Mouse (Mus musculus): ENCODE results near the gene Ces1b. TPM values are rescaled to one million over a fixed set of nuclear protein-coding genes. Genes with fewer than 3 reads are reported as not detected.
A peak's percentile ranks its signal among the peaks of the same experiment; 100 is the strongest.

The Ces1b gene
- polyA plus RNA-seq, 1 experiment: not detected

- Histone ChIP-seq H3K27me3 (ENCODE audit: control insufficient read depth, insufficient read depth, low read length) (no peaks in the 10 kb centered on the region), H3K4me3 (ENCODE audit: control insufficient read depth, low read depth, low read length) (no peak overlapping the region), H3K4me1 (ENCODE audit: control insufficient read depth, insufficient read depth, low read length) (no peaks in the 10 kb centered on the region), H3K36me3 (ENCODE audit: control insufficient read depth, insufficient read depth, low read length) (no peaks in the 10 kb centered on the region), H3K27ac (ENCODE audit: control insufficient read depth, insufficient read depth, low read depth, low read length) (no peak overlapping the region)
- no peak for TF ChIP-seq CTCF (IDR thresholded peaks at IDR 0.05; ENCODE audit: control insufficient read depth, insufficient read depth, insufficient replicate concordance, low read depth, low read length)
- TF ChIP-seq POLR2A (IDR thresholded peaks at IDR 0.05; ENCODE audit: control insufficient read depth, low read depth, low read length): no peak
These were observed 39.6 kb downstream of the Ces1b start for GRCm38 (mm10) chr8:93040256-93040655.

- Histone ChIP-seq H3K27ac (ENCODE audit: control insufficient read depth, insufficient read depth, low read depth, low read length) (no peak overlapping the region), H3K27me3 (ENCODE audit: control insufficient read depth, insufficient read depth, low read length) (no peaks in the 10 kb centered on the region), H3K36me3 (ENCODE audit: control insufficient read depth, insufficient read depth, low read length) (no peaks in the 10 kb centered on the region), H3K4me1 (ENCODE audit: control insufficient read depth, insufficient read depth, low read length) (no peaks in the 10 kb centered on the region), H3K4me3 (ENCODE audit: control insufficient read depth, low read depth, low read length) (no peak overlapping the region)
- TF ChIP-seq CTCF (IDR thresholded peaks at IDR 0.05; ENCODE audit: control insufficient read depth, insufficient read depth, insufficient replicate concordance, low read depth, low read length) (no peak), POLR2A (IDR thresholded peaks at IDR 0.05; ENCODE audit: control insufficient read depth, low read depth, low read length) (no peak)
These were observed 41.0 kb downstream of the Ces1b start for GRCm38 (mm10) chr8:93038831-93039230.

- H3K4me1 ChIP-seq (ENCODE audit: control insufficient read depth, insufficient read depth, low read length): no peaks in the 10 kb centered on the region
- no peak overlapping the region for H3K4me3 ChIP-seq (ENCODE audit: control insufficient read depth, low read depth, low read length)
- TF ChIP-seq CTCF (IDR thresholded peaks at IDR 0.05; ENCODE audit: control insufficient read depth, insufficient read depth, insufficient replicate concordance, low read depth, low read length) (no peak), POLR2A (IDR thresholded peaks at IDR 0.05; ENCODE audit: control insufficient read depth, low read depth, low read length) (no peak)
- H3K27me3 ChIP-seq (ENCODE audit: control insufficient read depth, insufficient read depth, low read length): no peaks in the 10 kb centered on the region
- no peak overlapping the region for H3K27ac ChIP-seq (ENCODE audit: control insufficient read depth, insufficient read depth, low read depth, low read length)
- no peaks in the 10 kb centered on the region for H3K36me3 ChIP-seq (ENCODE audit: control insufficient read depth, insufficient read depth, low read length)
These were observed 49.2 kb downstream of the Ces1b start for GRCm38 (mm10) chr8:93030664-93031063.

GRCm38 (mm10) chr8:93021738-93022137 lies 58.1 kb downstream of the Ces1b start:
- no peaks in the 10 kb centered on the region for H3K27me3 ChIP-seq (ENCODE audit: control insufficient read depth, insufficient read depth, low read length)
- H3K4me3 ChIP-seq (ENCODE audit: control insufficient read depth, low read depth, low read length): no peak overlapping the region
- H3K4me1 ChIP-seq (ENCODE audit: control insufficient read depth, insufficient read depth, low read length): no peaks in the 10 kb centered on the region; the same call in 1 of the 2 replicates
- TF ChIP-seq CTCF (IDR thresholded peaks at IDR 0.05; ENCODE audit: control insufficient read depth, insufficient read depth, insufficient replicate concordance, low read depth, low read length): no peak
- no peak for TF ChIP-seq POLR2A (IDR thresholded peaks at IDR 0.05; ENCODE audit: control insufficient read depth, low read depth, low read length)
- H3K27ac ChIP-seq (ENCODE audit: control insufficient read depth, insufficient read depth, low read depth, low read length): no peak overlapping the region
- H3K36me3 ChIP-seq (ENCODE audit: control insufficient read depth, insufficient read depth, low read length): no peaks in the 10 kb centered on the region

GRCm38 (mm10) chr8:93014300-93014699 lies 65.5 kb downstream of the Ces1b start:
- no peak for TF ChIP-seq CTCF (IDR thresholded peaks at IDR 0.05; ENCODE audit: control insufficient read depth, insufficient read depth, insufficient replicate concordance, low read depth, low read length)
- no peak for TF ChIP-seq POLR2A (IDR thresholded peaks at IDR 0.05; ENCODE audit: control insufficient read depth, low read depth, low read length)
- H3K27me3 ChIP-seq (ENCODE audit: control insufficient read depth, insufficient read depth, low read length): no peaks in the 10 kb centered on the region
- no peak overlapping the region for H3K27ac ChIP-seq (ENCODE audit: control insufficient read depth, insufficient read depth, low read depth, low read length)
- no peaks in the 10 kb centered on the region for H3K36me3 ChIP-seq (ENCODE audit: control insufficient read depth, insufficient read depth, low read length)
- H3K4me1 ChIP-seq (ENCODE audit: control insufficient read depth, insufficient read depth, low read length): peaks cover 4% of the 10 kb centered on the region; the same call in 1 of the 2 replicates
- H3K4me3 ChIP-seq (ENCODE audit: control insufficient read depth, low read depth, low read length): peak overlapping the region; percentile 3; the same call in 1 of the 2 replicates

- no peak overlapping the region for H3K27ac ChIP-seq (ENCODE audit: control insufficient read depth, insufficient read depth, low read depth, low read length)
These were observed 67.6 kb downstream of the Ces1b start for GRCm38 (mm10) chr8:93012226-93012625.

GRCm38 (mm10) chr8:93011439-93011838 lies 68.4 kb downstream of the Ces1b start:
- Histone ChIP-seq H3K4me1 (ENCODE audit: control insufficient read depth, insufficient read depth, low read length) (peaks cover 4% of the 10 kb centered on the region; the same call in 1 of the 2 replicates), H3K36me3 (ENCODE audit: control insufficient read depth, insufficient read depth, low read length) (no peaks in the 10 kb centered on the region), H3K27ac (ENCODE audit: control insufficient read depth, insufficient read depth, low read depth, low read length) (no peak overlapping the region), H3K27me3 (ENCODE audit: control insufficient read depth, insufficient read depth, low read length) (no peaks in the 10 kb centered on the region), H3K4me3 (ENCODE audit: control insufficient read depth, low read depth, low read length) (no peak overlapping the region)
- peak; percentile 98 for TF ChIP-seq CTCF (IDR thresholded peaks at IDR 0.05; ENCODE audit: control insufficient read depth, insufficient read depth, insufficient replicate concordance, low read depth, low read length)
- no peak for TF ChIP-seq POLR2A (IDR thresholded peaks at IDR 0.05; ENCODE audit: control insufficient read depth, low read depth, low read length)

More at GRCm38 (mm10) chr8:93012226-93012625, 67.6 kb downstream of the Ces1b start:
- no peaks in the 10 kb centered on the region for H3K27me3 ChIP-seq (ENCODE audit: control insufficient read depth, insufficient read depth, low read length)
- no peaks in the 10 kb centered on the region for H3K36me3 ChIP-seq (ENCODE audit: control insufficient read depth, insufficient read depth, low read length)
- H3K4me1 ChIP-seq (ENCODE audit: control insufficient read depth, insufficient read depth, low read length): peaks cover 4% of the 10 kb centered on the region; the same call in 1 of the 2 replicates
- no peak overlapping the region for H3K4me3 ChIP-seq (ENCODE audit: control insufficient read depth, low read depth, low read length)
- TF ChIP-seq POLR2A (IDR thresholded peaks at IDR 0.05; ENCODE audit: control insufficient read depth, low read depth, low read length) (no peak), CTCF (IDR thresholded peaks at IDR 0.05; ENCODE audit: control insufficient read depth, insufficient read depth, insufficient replicate concordance, low read depth, low read length) (no peak; the same call in 1 of the 2 replicates)

Data from testis, adult 2 months (tissue).